Mouse (Mus musculus): Measurements from ENCODE around the gene Peli1.

DNA sequence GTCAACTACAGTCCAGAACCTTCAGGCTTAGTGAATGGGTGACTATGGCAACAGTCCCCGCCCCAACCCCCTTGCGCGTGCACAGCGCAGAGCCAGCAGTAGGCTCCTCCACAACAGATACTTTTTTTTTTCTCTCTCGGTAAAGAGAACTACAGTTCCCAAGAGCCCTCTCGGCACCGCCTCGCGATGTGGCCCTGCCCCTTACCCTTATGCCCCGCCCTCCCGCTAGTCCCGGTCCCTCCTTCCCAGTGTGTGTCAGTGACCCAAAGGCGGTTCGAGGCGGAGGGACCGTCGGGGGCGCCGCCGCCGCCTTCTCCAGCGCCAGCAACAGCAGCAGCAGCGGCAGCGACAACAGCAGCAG, at the start of gene Peli1:
- TF ChIP-seq CTCF (conservative IDR thresholded peaks at IDR 0.05; ENCODE audit: insufficient read depth, insufficient read length, low read depth, low read length) (no peak), POLR2A (IDR thresholded peaks at IDR 0.05; ENCODE audit: low read depth, low read length) (peak; percentile 93)
